In genomic region chr4:33470671-33471302, GRCm38 (mm10) we compare ENCODE assay signal across 30 mouse cellular contexts.
DNase-seq lines count a peak whose midpoint lies in the region; ATAC-seq and TF ChIP-seq lines count a peak whose summit lies in the region.
"Had no signal": no experiment of that assay in that cellular context is flagged by ENCODE, and none has a peak within 500 bp of the region (broad histone marks: within the 10 kb centered on the region; RNA-seq: fewer than 3 reads in every experiment).

No protein-coding gene starts in this region.

- DNase-seq in MEL (ENCODE audit: low read depth, low spot score) (no peak), liver (peak; percentile 39)
- DNase-seq in c-Kit-positive CD71-positive TER-119-negative erythroid progenitor cells, embryonic 14.5 days (ENCODE audit: low read depth), result peak; percentile 43
- DNase-seq in cerebellum, adult 11-12 months, result no peak
- no peak for DNase-seq in lung, postnatal 36 days
- no peak for DNase-seq in ovary, postnatal 14 days (ENCODE audit: low spot score)
- DNase-seq: adrenal gland, adult 2 months; cerebellum, adult 18-20 months; cerebellum, postnatal 14 days; gastrocnemius, adult 2 months; gastrocnemius, postnatal 36 days; heart, adult 18-20 months; heart, postnatal 10 days; kidney, postnatal 14 days; layer of hippocampus, adult 9-11 months; lung, adult 18-20 months; thymus, postnatal 14 days had no signal

- peaks cover 9 to 10% of the 10 kb centered on the region in 2 experiments for H3K4me1 ChIP-seq in MEL (ENCODE audit: control insufficient read depth in 1 of 2, insufficient read depth in 2 of 2, low read length in 2 of 2)
- peaks cover 58% of the 10 kb centered on the region for H3K4me1 ChIP-seq in liver, embryonic 15.5 days (replicated peaks)
- H3K4me1 ChIP-seq: forebrain, embryonic 10.5 days; forebrain, embryonic 15.5 days; hindbrain, embryonic 10.5 days; limb, embryonic 12.5 days; midbrain, embryonic 13.5 days; neural tube, embryonic 13.5 days had no signal

- TF ChIP-seq POLR2A in MEL (IDR thresholded peaks at IDR 0.05; ENCODE audit: control insufficient read depth in 1 of 2, insufficient read depth in 1 of 2, low read depth in 1 of 2, low read length in 2 of 2, poor library complexity in 1 of 2), result no peak

- no peaks in the 10 kb centered on the region for H3K9me3 ChIP-seq in MEL (replicated peaks; ENCODE audit: insufficient read depth, low read length)
- no peaks in the 10 kb centered on the region for H3K9me3 ChIP-seq in liver, embryonic 15.5 days (replicated peaks)
- H3K9me3 ChIP-seq: forebrain, embryonic 10.5 days; forebrain, embryonic 15.5 days; heart, embryonic 13.5 days; hindbrain, embryonic 10.5 days; limb, embryonic 12.5 days; midbrain, embryonic 13.5 days; neural tube, embryonic 13.5 days had no signal

- H3K27me3 ChIP-seq in MEL (ENCODE audit: control insufficient read depth in 1 of 2, insufficient read depth in 2 of 2, low read length in 2 of 2), result no peaks in the 10 kb centered on the region
- H3K27me3 ChIP-seq in liver, embryonic 15.5 days, result no peaks in the 10 kb centered on the region
- H3K27me3 ChIP-seq: forebrain, embryonic 15.5 days; heart, embryonic 13.5 days; limb, embryonic 12.5 days; midbrain, embryonic 13.5 days; neural tube, embryonic 13.5 days had no signal

- no peak overlapping the region for H3K9ac ChIP-seq in MEL (ENCODE audit: control insufficient read depth, low read depth, low read length, poor library complexity, severe bottlenecking)
- peak overlapping the region; percentile 19; the same call in 1 of the 2 replicates for H3K9ac ChIP-seq in liver, embryonic 15.5 days
- H3K9ac ChIP-seq: forebrain, embryonic 15.5 days; heart, embryonic 13.5 days; limb, embryonic 12.5 days; midbrain, embryonic 13.5 days; neural tube, embryonic 13.5 days had no signal

- no peaks in the 10 kb centered on the region for H3K79me2 ChIP-seq in MEL (ENCODE audit: control insufficient read depth, insufficient read depth, low read length, poor library complexity)

- WGBS in liver, embryonic 15.5 days (ENCODE audit: insufficient replicate concordance), result 59% methylated on average over 1 of the region's 1 CpGs

- TF ChIP-seq EP300 in MEL (IDR thresholded peaks at IDR 0.05; ENCODE audit: low read depth in 1 of 2, low read length in 2 of 2), result no peak

- ATAC-seq in liver, embryonic 15.5 days (ENCODE audit: insufficient read depth), result peak; percentile 67
- ATAC-seq: activated CD4-positive, CD25-positive, alpha-beta regulatory T cell, adult 4 months; CD4-positive, CD25-positive, alpha-beta regulatory T cell, adult 4 months; forebrain, embryonic 15.5 days; hindbrain, embryonic 16.5 days; lung, postnatal 0 days; midbrain, embryonic 13.5 days had no signal

- H3K27ac ChIP-seq in MEL (ENCODE audit: control insufficient read depth, low read depth, low read length), result no peak overlapping the region
- H3K27ac ChIP-seq in liver, embryonic 15.5 days (replicated peaks), result peak overlapping the region; percentile 86
- H3K27ac ChIP-seq: forebrain, embryonic 10.5 days; forebrain, embryonic 15.5 days; gastrocnemius, adult 2 months; heart, embryonic 13.5 days; hindbrain, embryonic 10.5 days; limb, embryonic 12.5 days; macrophage; midbrain, embryonic 13.5 days; neural tube, embryonic 13.5 days had no signal

- no peak overlapping the region for H3K4me3 ChIP-seq in MEL (ENCODE audit: control insufficient read depth in 1 of 2, insufficient read depth in 1 of 2, low read depth in 2 of 2, low read length in 2 of 2)
- H3K4me3 ChIP-seq in liver, embryonic 15.5 days (replicated peaks), result no peak overlapping the region
- H3K4me3 ChIP-seq: forebrain, embryonic 10.5 days; forebrain, embryonic 15.5 days; gastrocnemius, adult 2 months; heart, embryonic 13.5 days; hindbrain, embryonic 10.5 days; limb, embryonic 12.5 days; midbrain, embryonic 13.5 days; neural tube, embryonic 13.5 days had no signal

- H3K36me3 ChIP-seq in MEL (ENCODE audit: control insufficient read depth in 1 of 2, insufficient read depth in 2 of 2, low read length in 2 of 2), result peaks cover 4 to 16% of the 10 kb centered on the region in 2 experiments; a peak in 3 of 4 replicates
- H3K36me3 ChIP-seq in liver, embryonic 15.5 days (replicated peaks), result no peaks in the 10 kb centered on the region
- H3K36me3 ChIP-seq: forebrain, embryonic 10.5 days; forebrain, embryonic 15.5 days; heart, embryonic 13.5 days; midbrain, embryonic 13.5 days; neural tube, embryonic 13.5 days had no signal

- TF ChIP-seq CTCF in MEL (IDR thresholded peaks at IDR 0.05 in 2 of 3, conservative IDR thresholded peaks at IDR 0.05 in 1 of 3; ENCODE audit: control insufficient read depth in 1 of 3, insufficient read depth in 1 of 3, low read depth in 2 of 3, low read length in 3 of 3, poor library complexity in 1 of 3, severe bottlenecking in 1 of 3), result no peak

- TF ChIP-seq RAD21 in MEL (IDR thresholded peaks at IDR 0.05; ENCODE audit: low read depth, low read length), result no peak

- H3K4me2 ChIP-seq in liver, embryonic 15.5 days, result peak overlapping the region; percentile 38
- H3K4me2 ChIP-seq: forebrain, embryonic 15.5 days; heart, embryonic 13.5 days; limb, embryonic 12.5 days; midbrain, embryonic 13.5 days; neural tube, embryonic 13.5 days had no signal

TF ChIP-seq in MEL, 35 proteins besides CTCF, POLR2A, EP300 and RAD21:
- TF ChIP-seq TAL1 (IDR thresholded peaks at IDR 0.05; ENCODE audit: low read length) (0 out of 2 replicates have a peak, but pooled peaks have one; percentile 17), CHD1 (IDR thresholded peaks at IDR 0.05; ENCODE audit: low read depth, low read length) (no peak)
TF ChIP-seq in MEL: peak in this region for 1.

Comparison
In these comparisons a context has a peak if more than half of its experiments do, and no peak if none do; other contexts are left out.
1. DNase-seq: peak in c-Kit-positive CD71-positive TER-119-negative erythroid progenitor cells, embryonic 14.5 days (single experiment) and liver (single experiment); none in MEL (single experiment), cerebellum, adult 11-12 months (single experiment), lung, postnatal 36 days (single experiment) and ovary, postnatal 14 days (single experiment).